Mouse (Mus musculus): ENCODE measurements around the gene Tnfrsf12a. TPM values are rescaled to one million over a fixed set of nuclear protein-coding genes. Genes with fewer than 3 reads are reported as not detected.

Gene Tnfrsf12a
- total RNA-seq, 2 experiments from 2014 or later, result 63.7 to 89.9 TPM

GRCm38 (mm10) chr17:23645894-23646293 is 31.4 kb downstream of the Tnfrsf12a start:
- no peak for DNase-seq

GRCm38 (mm10) chr17:23644613-23645495 is 32.4 kb downstream of the Tnfrsf12a start, which contains the start of gene Mmp25:
Mmp25 (minus strand) TSS chr17:23645277.
- DNase-seq, result no peak

GRCm38 (mm10) chr17:23631241-23631640 is 46.0 kb downstream of the Tnfrsf12a start:
- DNase-seq, result no peak

GRCm38 (mm10) chr17:23630195-23631020 is 46.9 kb downstream of the Tnfrsf12a start:
- DNase-seq, result peak; percentile 71 to 88

- DNase-seq, result no peak
These were observed 49.5 kb downstream of the Tnfrsf12a start for GRCm38 (mm10) chr17:23627813-23628212.

Other genes starting within 250 kb of the Tnfrsf12a start
- gene Vmn2r117, start 197.8 kb downstream of the Tnfrsf12a start, total RNA-seq (2021), result not detected
- gene Zfp213, start 113.2 kb downstream of the Tnfrsf12a start, total RNA-seq (2021), result 1 to 10 TPM; 6.2 to 7.3 TPM
- gene Zfp13, start 78.0 kb downstream of the Tnfrsf12a start, total RNA-seq (2021), result 1 to 10 TPM; 2.2 to 3.1 TPM
- gene Zscan10, start 76.6 kb downstream of the Tnfrsf12a start, total RNA-seq (2021), result not detected
- under 1 TPM in 1 of 2 experiments, not detected in 1; 0.13 TPM for gene Mmp25, start 32.2 kb downstream of the Tnfrsf12a start, total RNA-seq (2021)
- gene Bicdl2, start 17.0 kb downstream of the Tnfrsf12a start, total RNA-seq (2021), result not detected
- gene Hcfc1r1, start 3.9 kb downstream of the Tnfrsf12a start, total RNA-seq (2021), result 100 to 1,000 TPM; 191 to 199 TPM
- gene Thoc6, start 3.6 kb downstream of the Tnfrsf12a start, total RNA-seq (2021), result 10 to 100 TPM; 11.0 to 11.2 TPM
- not detected for gene Cldn6, start 1.8 kb upstream of the Tnfrsf12a start, total RNA-seq (2021)
- gene Cldn9, start 6.6 kb upstream of the Tnfrsf12a start, total RNA-seq (2021), result not detected
- not detected for gene 1520401A03Rik, start 45.3 kb upstream of the Tnfrsf12a start, total RNA-seq (2021)
- gene Pkmyt1, start 48.9 kb upstream of the Tnfrsf12a start, total RNA-seq (2021), result 1 to 10 TPM; 1.1 to 1.4 TPM
- gene Paqr4, start 63.4 kb upstream of the Tnfrsf12a start, total RNA-seq (2021), result 10 to 100 TPM; 22.9 to 29.2 TPM
- gene Kremen2, start 68.4 kb upstream of the Tnfrsf12a start, total RNA-seq (2021), result under 1 TPM; 0.15 to 0.18 TPM
- 10 to 100 TPM; 38.1 to 40.7 TPM for gene Flywch1, start 94.1 kb upstream of the Tnfrsf12a start, total RNA-seq (2021)
- under 1 TPM in 1 of 2 experiments, not detected in 1; 0.55 TPM for gene Flywch2, start 108.6 kb upstream of the Tnfrsf12a start, total RNA-seq (2021)
- 100 to 1,000 TPM; 125 to 153 TPM for gene Srrm2, start 113.1 kb upstream of the Tnfrsf12a start, total RNA-seq (2021)
- 100 to 1,000 TPM; 357 to 360 TPM for gene Elob, start 151.7 kb upstream of the Tnfrsf12a start, total RNA-seq (2021)
- gene Prss33, start 158.6 kb upstream of the Tnfrsf12a start, total RNA-seq (2021), result not detected
- not detected for gene Prss32, start 166.4 kb upstream of the Tnfrsf12a start, total RNA-seq (2021)
- not detected for gene Prss41, start 166.7 kb upstream of the Tnfrsf12a start, total RNA-seq (2021)
- gene Prss21, start 190.6 kb upstream of the Tnfrsf12a start, total RNA-seq (2021), result not detected
- not detected for gene Dcpp1, start 203.4 kb upstream of the Tnfrsf12a start, total RNA-seq (2021)
- gene Dcpp2, start 203.4 kb upstream of the Tnfrsf12a start, total RNA-seq (2021), result not detected
- not detected for gene Dcpp3, start 240.0 kb upstream of the Tnfrsf12a start, total RNA-seq (2021)

Measured in heart, adult 18-20 months (tissue).